Comparison of ENCODE assay signal across 8 mouse cellular contexts in the genomic region with DNA sequence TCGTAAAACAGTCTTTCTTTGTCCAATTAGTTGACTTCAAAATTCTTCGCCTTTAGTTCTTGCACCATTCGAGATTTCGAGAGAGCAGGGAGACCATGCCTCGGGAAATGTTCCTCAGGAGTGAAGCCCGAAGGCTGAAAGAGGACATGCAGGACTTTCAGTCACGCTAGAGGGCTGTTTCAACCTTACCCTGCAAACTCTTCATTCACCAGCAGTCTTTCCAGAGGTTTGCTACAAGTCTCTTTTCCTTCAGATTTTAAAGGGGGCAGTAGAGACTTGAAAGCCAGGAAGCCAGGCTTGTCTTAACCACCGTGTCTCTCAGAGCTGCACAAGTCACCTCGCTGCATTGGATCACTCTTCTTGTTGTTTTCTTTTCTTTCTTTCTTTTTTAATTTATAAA. TPM values are rescaled to one million over a fixed set of nuclear protein-coding genes. Genes with fewer than 3 reads are reported as not detected.
A peak's percentile ranks its signal among the peaks of the same experiment; 100 is the strongest.
DNase-seq lines count a peak whose midpoint lies in the region; ATAC-seq and TF ChIP-seq lines count a peak whose summit lies in the region.

No protein-coding gene starts in this region.

- peak overlapping the region; percentile 60 for H3K4me3 ChIP-seq in gastrocnemius, adult 2 months

- POLR2A ChIA-PET in Patski (lab: Charles Lee), result no interaction called here

- CTCF ChIA-PET in Patski (lab: Charles Lee), result interaction anchor here (0.8 kb wide), 1 partner anchor 90 kb away, joined by 3 read pairs; no protein-coding TSS in a partner anchor

- in situ Hi-C loops in Patski (cut with MboI; ENCODE audit: low pct_unique_long_range_greater_than_20kb), result no loop called here

- peak; percentile 55 for ATAC-seq in Patski

- intact Hi-C loops in gastrocnemius, adult 2 months (cut with DNase I), result no loop called here

- H3K27me3 ChIP-seq in Patski, result no peaks in the 10 kb centered on the region

- DNase-seq in gastrocnemius, adult 2 months, result no peak
- DNase-seq in gastrocnemius, adult 8-10 months (ENCODE audit: low spot score in 2 of 2), result no peak
- no peak for DNase-seq in Patski (ENCODE audit: low read depth, low spot score)
- DNase-seq in forelimb bud, embryonic 11.5 days (ENCODE audit: low read depth, low spot score), result peak; percentile 48
- DNase-seq in mesoderm, embryonic 11.5 days (ENCODE audit: low read depth, low spot score), result peak; percentile 52
- DNase-seq in cerebellum, adult 9-10 months, result no peak
- no peak for DNase-seq in spleen, adult 12 weeks (ENCODE audit: low spot score)
- no peak for DNase-seq in urinary bladder, postnatal 14 days (ENCODE audit: low spot score)

- no peak overlapping the region for H3K27ac ChIP-seq in gastrocnemius, adult 2 months

- no peak for TF ChIP-seq CTCF in gastrocnemius, adult 2 months (IDR thresholded peaks at IDR 0.05)
- TF ChIP-seq CTCF in Patski (IDR thresholded peaks at IDR 0.05), result no peak

RNA-seq across cellular contexts. Expression of a gene that starts 0.9 kb away (rescaled TPM):
- under 1 TPM in 1 of 2 experiments, not detected in 1; 0.08 TPM for total RNA-seq in gastrocnemius, adult 2 months (2021)
- total RNA-seq in gastrocnemius, adult 8-10 months (2022), result not detected
- 1.6 TPM for polyA plus RNA-seq in Patski (2021)

Comparison
In these comparisons a context has a peak if more than half of its experiments do, and no peak if none do; other contexts are left out.
1. DNase-seq: peak in forelimb bud, embryonic 11.5 days (single experiment) and mesoderm, embryonic 11.5 days (single experiment); none in gastrocnemius, adult 2 months (single experiment), gastrocnemius, adult 8-10 months (0 of 2), Patski (single experiment), cerebellum, adult 9-10 months (single experiment), spleen, adult 12 weeks (single experiment) and urinary bladder, postnatal 14 days (single experiment).